Mouse (Mus musculus): ENCODE results near the gene Tiparp. TPM values are rescaled to one million over a fixed set of nuclear protein-coding genes. Genes with fewer than 3 reads are reported as not detected.

Tiparp gene
- 10 to 100 TPM; 14.3 to 18.0 TPM for total RNA-seq (2021)
- long read RNA-seq, experiment 1, full-length matches to known transcripts, result 2 of 3 reads
- long read RNA-seq, experiment 1, partial matches to known transcripts, result 1 of 3 reads
- long read RNA-seq, experiment 1, other reads (novel, unspliced or antisense), result 0 of 3 reads
- long read RNA-seq, experiment 2, full-length matches to known transcripts, result 2 of 10 reads
- long read RNA-seq, experiment 2, partial matches to known transcripts, result 6 of 10 reads
- long read RNA-seq, experiment 2, other reads (novel, unspliced or antisense), result 2 of 10 reads

- DNase-seq (ENCODE audit: low spot score in 2 of 2), result peak; percentile 77 to 88
Observed at GRCm38 (mm10) chr3:65527691-65528601, at the start of gene Tiparp. Gene Tiparp, plus strand, starts transcription at chr3:65528410.

GRCm38 (mm10) chr3:65480676-65481075, 47.5 kb upstream of the Tiparp start:
- DNase-seq (ENCODE audit: low spot score in 2 of 2), result no peak

GRCm38 (mm10) chr3:65482266-65482665, 45.9 kb upstream of the Tiparp start:
- no peak for DNase-seq (ENCODE audit: low spot score in 2 of 2)

- DNase-seq (ENCODE audit: low spot score in 2 of 2), result no peak
Observed at GRCm38 (mm10) chr3:65482698-65483407, 45.4 kb upstream of the Tiparp start.

- no peak for DNase-seq (ENCODE audit: low spot score in 2 of 2)
Observed at GRCm38 (mm10) chr3:65484161-65484733, 44.0 kb upstream of the Tiparp start.

- DNase-seq (ENCODE audit: low spot score in 2 of 2), result no peak
Observed at GRCm38 (mm10) chr3:65487419-65488088, 40.7 kb upstream of the Tiparp start.

- no peak for DNase-seq (ENCODE audit: low spot score in 2 of 2)
Observed at GRCm38 (mm10) chr3:65488556-65489244, 39.5 kb upstream of the Tiparp start.

GRCm38 (mm10) chr3:65489601-65490000, 38.6 kb upstream of the Tiparp start:
- no peak for DNase-seq (ENCODE audit: low spot score in 2 of 2)

- no peak for DNase-seq (ENCODE audit: low spot score in 2 of 2)
Observed at GRCm38 (mm10) chr3:65494291-65494763, 33.9 kb upstream of the Tiparp start.

GRCm38 (mm10) chr3:65507766-65508165, 20.4 kb upstream of the Tiparp start:
- DNase-seq (ENCODE audit: low spot score in 2 of 2), result no peak

- no peak for DNase-seq (ENCODE audit: low spot score in 2 of 2)
Observed at GRCm38 (mm10) chr3:65510588-65510987, 17.6 kb upstream of the Tiparp start.

GRCm38 (mm10) chr3:65515751-65516150, 12.5 kb upstream of the Tiparp start:
- DNase-seq (ENCODE audit: low spot score in 2 of 2), result no peak

- DNase-seq (ENCODE audit: low spot score in 2 of 2), result no peak
Observed at GRCm38 (mm10) chr3:65516526-65516925, 11.7 kb upstream of the Tiparp start.

- no peak for DNase-seq (ENCODE audit: low spot score in 2 of 2)
Observed at GRCm38 (mm10) chr3:65517141-65517540, 11.1 kb upstream of the Tiparp start.

- DNase-seq (ENCODE audit: low spot score in 2 of 2), result no peak
Observed at GRCm38 (mm10) chr3:65517747-65518527, 10.3 kb upstream of the Tiparp start.

GRCm38 (mm10) chr3:65521391-65521790, 6.8 kb upstream of the Tiparp start:
- no peak for DNase-seq (ENCODE audit: low spot score in 2 of 2)

GRCm38 (mm10) chr3:65523397-65523796, 4.8 kb upstream of the Tiparp start:
- DNase-seq (ENCODE audit: low spot score in 2 of 2), result no peak

GRCm38 (mm10) chr3:65525731-65526130, 2.5 kb upstream of the Tiparp start:
- DNase-seq (ENCODE audit: low spot score in 2 of 2), result no peak

- DNase-seq (ENCODE audit: low spot score in 2 of 2), result no peak
Observed at GRCm38 (mm10) chr3:65527196-65527595, 1.0 kb upstream of the Tiparp start.

All from adrenal gland, postnatal 4 days (tissue).